Mouse (Mus musculus) heart, postnatal 10 days (tissue): ENCODE results near the gene Tns2. TPM values are rescaled to one million over a fixed set of nuclear protein-coding genes. Genes with fewer than 3 reads are reported as not detected.

Experiments
- DNase-seq, 2 experiments: peaks; one replicate each; pipeline ENCODE4 v3.0.0; 2021
- intact Hi-C: fragments of 180-260 bp; cut with DNase I; formaldehyde crosslinking; loops from one replicate; pipeline ENCODE4 v1.15.1; 2025
- total RNA-seq, 2 experiments: library from RNA; stranded (reverse); gene quantifications; 2 replicates each; pipeline ENCODE4 v1.2.3; 2021

Tns2 gene
- total RNA-seq, 2 experiments from 2014 or later = 95.1 to 108 TPM

DNA sequence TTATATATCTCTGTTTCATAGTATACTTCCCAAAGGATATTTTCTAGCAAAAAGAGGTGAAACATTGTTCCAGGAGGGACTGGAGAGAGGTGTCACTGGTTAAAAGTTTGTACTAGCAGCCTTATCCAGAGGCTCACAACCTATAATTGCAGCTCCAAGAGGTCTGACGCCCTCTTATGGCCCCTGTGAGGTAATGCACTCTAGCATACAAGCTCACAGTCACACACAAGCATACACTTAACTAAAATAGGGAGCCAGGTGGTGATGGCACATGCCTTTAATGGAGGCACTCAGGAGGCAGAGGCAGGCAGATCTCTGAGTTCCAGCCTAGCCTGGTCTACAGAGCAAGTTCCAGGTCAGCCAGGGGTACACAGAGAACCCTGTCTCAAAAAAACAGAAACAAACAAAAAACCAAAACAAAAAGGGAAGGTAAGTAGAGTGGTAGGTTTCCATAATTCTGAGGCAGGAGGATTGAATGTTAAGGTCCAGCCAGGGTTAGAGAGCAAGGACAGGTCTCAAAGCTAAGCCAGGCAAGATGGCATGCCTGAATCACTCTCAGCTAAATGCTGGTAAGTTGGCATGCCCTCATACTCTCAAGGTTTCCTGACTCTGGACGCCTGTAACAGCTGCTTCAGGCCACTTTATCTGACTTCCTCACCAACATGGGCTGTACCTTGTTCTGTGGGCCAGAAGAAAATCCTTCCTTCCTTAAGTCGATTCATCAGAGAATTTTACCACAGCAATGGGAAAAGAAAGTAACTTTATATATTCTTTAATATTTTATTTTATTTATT, 63.9 kb downstream of the Tns2 start:
- intact Hi-C loops = no loop called here
- DNase-seq = no peak

DNA sequence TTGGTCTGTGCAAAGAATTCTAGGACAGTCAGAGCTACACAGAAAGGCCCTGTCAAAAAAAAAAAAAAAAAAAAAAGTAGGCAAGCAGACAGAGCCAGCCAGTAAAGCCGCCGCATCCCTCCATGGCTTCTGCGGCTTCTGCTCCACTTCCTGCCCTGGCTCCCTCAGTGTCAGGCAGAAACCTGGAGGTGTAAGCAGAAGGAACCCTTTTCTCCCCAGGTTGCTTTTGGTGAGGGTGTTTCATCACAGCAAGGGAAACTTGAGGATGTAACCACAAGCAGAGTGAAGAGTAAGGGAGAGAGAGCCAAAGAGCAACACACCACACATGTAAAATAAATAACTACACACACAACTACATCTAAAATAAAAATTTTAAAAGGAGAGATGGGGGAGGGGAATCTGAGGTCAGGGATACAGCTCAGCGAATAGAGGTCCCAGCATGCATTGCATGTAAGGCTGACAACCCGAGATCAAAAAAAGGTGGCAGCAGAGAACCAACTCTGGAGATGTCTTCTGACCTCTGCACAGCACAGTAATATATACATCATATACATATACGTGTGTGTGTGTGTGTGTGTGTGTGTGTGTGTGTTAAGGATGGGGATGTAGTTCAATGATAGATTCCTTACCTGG, 65.4 kb downstream of the Tns2 start:
- intact Hi-C loops = no loop called here

More for the DNA sequence above, 65.4 kb downstream of the Tns2 start:
- DNase-seq = no peak

Other genes starting within 250 kb of the Tns2 start
- not detected for gene Krt1, start 249.6 kb upstream of the Tns2 start, total RNA-seq
- gene Krt77, start 230.7 kb upstream of the Tns2 start, total RNA-seq = not detected
- not detected for gene Krt76, start 207.5 kb upstream of the Tns2 start, total RNA-seq
- not detected for gene Krt4, start 175.7 kb upstream of the Tns2 start, total RNA-seq
- gene Krt79, start 160.1 kb upstream of the Tns2 start, total RNA-seq = under 1 TPM; 0.36 to 0.40 TPM
- gene Krt78, start 146.1 kb upstream of the Tns2 start, total RNA-seq = not detected
- gene Krt8, start 95.9 kb upstream of the Tns2 start, total RNA-seq = 1 to 10 TPM; 3.5 to 4.8 TPM
- gene Krt18, start 72.2 kb upstream of the Tns2 start, total RNA-seq = 1 to 10 TPM; 6.5 to 7.2 TPM
- 100 to 1,000 TPM; 149 to 154 TPM for gene Eif4b, start 26.6 kb upstream of the Tns2 start, total RNA-seq
- gene Spryd3, start 35.8 kb downstream of the Tns2 start, total RNA-seq = 10 to 100 TPM; 19.1 to 22.2 TPM
- gene Igfbp6, start 43.9 kb downstream of the Tns2 start, total RNA-seq = 10 to 100 TPM; 24.8 to 30.5 TPM
- gene Soat2, start 50.1 kb downstream of the Tns2 start, total RNA-seq = under 1 TPM in 1 of 2 experiments, not detected in 1; 0.20 TPM
- 10 to 100 TPM; 48.2 to 48.3 TPM for gene Zfp740, start 102.8 kb downstream of the Tns2 start, total RNA-seq
- gene Csad, start 104.3 kb downstream of the Tns2 start, total RNA-seq = 10 to 100 TPM; 25.6 to 33.8 TPM
- gene Itgb7, start 131.5 kb downstream of the Tns2 start, total RNA-seq = 1 to 10 TPM; 1.9 to 2.0 TPM
- gene Rarg, start 157.1 kb downstream of the Tns2 start, total RNA-seq = 10 to 100 TPM; 23.2 to 27.2 TPM
- not detected for gene Gm9918, start 170.2 kb downstream of the Tns2 start, total RNA-seq
- gene Mfsd5, start 179.0 kb downstream of the Tns2 start, total RNA-seq = 10 to 100 TPM; 20.6 to 23.8 TPM
- 10 to 100 TPM in 1 of 2 experiments, 1 to 10 TPM in 1; 7.5 to 10.7 TPM for gene Espl1, start 195.9 kb downstream of the Tns2 start, total RNA-seq
- gene Pfdn5, start 225.7 kb downstream of the Tns2 start, total RNA-seq = 100 to 1,000 TPM; 336 to 346 TPM
- gene Myg1, start 231.3 kb downstream of the Tns2 start, total RNA-seq = 10 to 100 TPM; 28.3 to 31.5 TPM